Mouse (Mus musculus) thymus, postnatal 25 days (tissue): ENCODE results near the gene 4930558K02Rik.
A peak's percentile ranks its signal among the peaks of the same experiment; 100 is the strongest.

ENCODE experiments used
- DNase-seq: peaks from one replicate; pipeline ENCODE4 v3.0.0; 2022

Gene 4930558K02Rik

DNA sequence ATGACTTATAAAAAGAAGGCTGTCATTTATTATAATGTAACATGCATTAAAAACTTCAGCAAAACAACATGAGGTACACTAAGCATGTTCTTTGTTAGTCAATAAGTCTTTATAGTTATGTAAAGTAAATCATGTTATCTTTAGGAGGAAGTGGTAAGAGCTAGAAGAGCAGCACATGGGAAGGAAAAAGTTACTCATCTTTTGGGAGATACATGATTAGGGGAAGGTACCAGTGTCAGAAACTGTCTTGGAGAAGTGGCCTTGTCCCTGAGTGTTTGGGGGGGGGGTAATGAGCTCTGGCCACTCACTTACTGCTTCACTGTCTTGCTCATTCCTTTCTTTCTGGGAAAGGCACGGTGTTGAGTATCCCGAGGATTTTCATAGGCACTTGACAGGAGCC is 37.4 kb downstream of the 4930558K02Rik start:
- no peak for DNase-seq

- no peak for DNase-seq
These were observed 47.1 kb downstream of the 4930558K02Rik start for GRCm38 (mm10) chr1:161932286-161932685.

GRCm38 (mm10) chr1:161931817-161932216 is 47.6 kb downstream of the 4930558K02Rik start:
- no peak for DNase-seq

- no peak for DNase-seq
These were observed 48.1 kb downstream of the 4930558K02Rik start for GRCm38 (mm10) chr1:161931313-161931712.

DNA sequence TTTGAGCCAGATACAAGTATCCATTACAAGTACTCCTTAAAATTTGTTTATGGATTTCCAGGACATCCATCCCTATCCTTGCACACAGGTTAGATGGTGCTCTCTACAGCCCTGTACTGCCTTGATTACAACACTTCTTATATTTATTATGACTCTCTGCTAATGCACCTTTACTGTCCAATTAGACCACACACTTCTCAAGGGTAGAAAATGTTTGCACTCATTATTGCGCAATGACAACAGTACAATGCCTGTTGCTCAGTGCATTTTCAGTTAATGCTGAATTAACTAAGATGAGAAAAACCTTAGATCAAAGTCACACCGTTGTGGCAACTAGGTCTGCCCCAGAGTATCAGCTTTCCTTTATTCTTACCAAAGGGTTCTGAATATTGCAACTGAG is 51.5 kb downstream of the 4930558K02Rik start:
- no peak for DNase-seq

GRCm38 (mm10) chr1:161925281-161925805 is 54.1 kb downstream of the 4930558K02Rik start:
- DNase-seq, result no peak

- DNase-seq, result no peak
These were observed 55.1 kb downstream of the 4930558K02Rik start for GRCm38 (mm10) chr1:161924321-161924720.

DNA sequence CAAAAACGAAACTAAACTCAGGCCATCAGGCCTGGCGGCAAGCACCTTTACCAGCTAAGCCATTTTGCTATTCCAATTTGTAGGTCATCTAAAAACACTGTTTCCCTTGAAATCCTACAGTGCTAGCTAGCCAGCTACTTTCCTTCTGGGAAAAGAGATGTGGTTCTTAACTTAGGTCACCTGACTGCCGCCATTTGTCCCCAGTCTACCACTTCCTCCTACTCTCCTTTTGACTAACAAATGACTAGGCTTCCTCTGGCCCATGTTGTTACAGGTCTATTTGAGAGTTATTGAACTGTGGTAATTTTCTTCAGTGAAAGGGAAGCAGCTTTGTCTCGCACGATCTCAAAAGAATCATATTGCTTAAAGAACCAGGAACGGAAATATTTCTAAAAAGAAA is 57.5 kb downstream of the 4930558K02Rik start:
- DNase-seq, result no peak

DNA sequence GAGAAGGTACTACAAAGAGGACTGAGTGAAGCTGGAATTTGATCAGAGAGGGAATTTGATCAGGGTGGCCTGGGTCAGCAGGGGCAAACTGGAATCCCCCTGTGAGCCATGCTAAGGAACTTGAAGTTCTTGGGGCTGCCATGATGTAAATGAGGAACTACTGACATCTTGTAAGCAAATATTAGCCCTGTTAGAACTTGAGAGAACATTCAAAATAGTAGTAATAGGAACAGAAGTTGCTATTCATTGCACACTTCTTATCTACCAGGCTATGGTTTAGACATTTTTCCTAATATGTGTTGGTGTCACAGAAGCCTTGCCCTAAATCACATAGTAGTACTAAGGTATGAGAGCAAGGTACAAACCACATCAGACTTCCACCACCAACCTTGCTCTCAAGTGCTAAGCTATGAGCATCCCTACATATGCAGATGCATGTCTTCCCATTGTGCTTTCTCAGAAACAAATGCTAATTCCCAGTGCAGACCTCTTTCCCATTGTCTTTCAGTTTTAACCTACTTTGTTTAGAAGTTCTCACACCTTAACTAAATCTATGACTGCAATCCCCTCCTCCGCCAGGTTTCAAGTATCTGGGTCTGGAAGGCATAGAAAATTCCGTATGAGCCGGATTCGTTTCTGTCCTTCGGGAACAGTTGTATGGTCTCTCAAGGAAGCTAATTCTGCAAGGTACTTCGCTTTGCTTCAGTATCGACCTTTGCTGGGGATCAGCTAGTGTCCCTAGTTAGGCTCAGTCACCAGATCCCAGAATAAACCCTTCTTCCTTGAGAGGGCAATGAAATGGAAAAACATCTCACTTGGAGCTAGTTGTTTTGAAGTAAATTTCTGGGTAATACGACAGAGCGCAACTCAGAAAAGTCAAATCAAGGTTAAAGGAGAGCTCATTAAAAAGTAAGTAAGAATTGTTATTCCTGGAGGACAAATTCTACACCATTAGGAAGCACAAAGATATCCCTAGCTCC is 58.7 kb downstream of the 4930558K02Rik start:
- no peak for DNase-seq

- DNase-seq, result no peak
These were observed 59.8 kb downstream of the 4930558K02Rik start for GRCm38 (mm10) chr1:161919594-161919993.

- no peak for DNase-seq
These were observed 60.6 kb downstream of the 4930558K02Rik start for GRCm38 (mm10) chr1:161918682-161919372.

DNA sequence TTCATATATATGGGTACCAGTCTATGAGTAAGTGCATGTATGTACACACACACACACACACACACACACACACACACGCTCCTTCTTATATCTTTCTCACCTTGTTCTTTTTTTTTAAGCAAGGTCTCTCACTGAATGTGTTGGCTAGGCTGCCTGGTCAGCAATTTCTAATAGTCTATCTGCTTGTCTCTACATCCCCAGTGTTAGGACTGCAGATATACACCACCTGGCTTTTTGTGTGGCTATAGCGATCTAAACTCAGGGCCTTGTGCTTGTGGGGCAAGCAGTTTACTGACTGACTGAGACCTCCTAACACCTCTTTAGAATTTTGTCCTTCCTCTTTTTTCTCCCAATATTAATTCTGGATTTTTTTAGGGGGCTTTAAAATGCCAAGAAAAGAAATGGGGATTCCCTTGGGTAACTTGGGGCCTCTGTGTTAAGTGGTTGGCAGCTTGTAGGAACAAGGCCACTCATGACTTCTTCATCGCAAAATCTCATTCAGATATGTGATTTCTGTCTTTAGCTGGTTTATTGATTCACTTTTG is 61.4 kb downstream of the 4930558K02Rik start:
- no peak for DNase-seq

DNA sequence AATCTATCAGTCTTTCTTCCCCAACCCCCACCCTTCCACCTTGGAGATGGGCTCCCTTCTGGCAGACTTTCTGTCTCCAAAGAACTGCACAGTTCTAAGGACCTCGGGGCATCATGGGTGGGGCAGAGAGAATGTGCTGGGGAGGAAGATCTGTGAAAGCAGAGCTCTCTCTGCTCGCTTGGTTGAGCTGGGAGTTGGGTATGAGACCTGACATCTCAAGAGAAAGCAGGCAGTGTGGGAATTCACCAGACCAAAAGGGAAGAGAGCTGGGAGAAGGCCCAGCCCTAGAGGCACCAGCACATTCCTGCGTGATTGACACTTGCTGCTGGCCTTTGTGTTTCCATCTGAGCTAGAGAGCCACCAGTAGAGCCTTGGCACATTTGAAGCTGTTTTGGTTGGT is 63.4 kb downstream of the 4930558K02Rik start:
- no peak for DNase-seq

GRCm38 (mm10) chr1:161913648-161913984 is 65.8 kb downstream of the 4930558K02Rik start:
- no peak for DNase-seq

GRCm38 (mm10) chr1:161912940-161913647 is 66.3 kb downstream of the 4930558K02Rik start:
- no peak for DNase-seq

GRCm38 (mm10) chr1:161909074-161909473 is 70.4 kb downstream of the 4930558K02Rik start:
- DNase-seq, result no peak

- DNase-seq, result peak; percentile 8
These were observed 71.5 kb downstream of the 4930558K02Rik start for GRCm38 (mm10) chr1:161907795-161908457.

DNA sequence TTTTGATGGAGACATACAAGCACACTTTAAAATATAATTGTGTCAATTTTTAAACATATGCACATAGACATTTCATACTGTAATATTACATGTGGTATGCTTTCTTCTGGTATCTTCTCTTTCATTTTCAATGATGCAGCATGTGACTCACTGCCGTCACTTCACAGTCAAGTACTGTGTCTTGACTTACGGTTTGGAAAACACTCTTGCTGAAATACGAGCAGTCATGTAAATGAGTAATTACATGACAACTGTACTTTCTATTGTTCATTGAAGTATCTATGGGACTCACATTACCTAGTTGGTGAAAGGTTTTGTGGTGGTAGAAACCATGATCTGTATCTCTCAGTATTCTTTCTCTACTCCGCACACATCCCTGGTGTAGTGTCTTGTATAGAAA is 72.3 kb downstream of the 4930558K02Rik start:
- DNase-seq, result no peak

- no peak for DNase-seq
These were observed 76.6 kb downstream of the 4930558K02Rik start for GRCm38 (mm10) chr1:161902692-161903452.

DNA sequence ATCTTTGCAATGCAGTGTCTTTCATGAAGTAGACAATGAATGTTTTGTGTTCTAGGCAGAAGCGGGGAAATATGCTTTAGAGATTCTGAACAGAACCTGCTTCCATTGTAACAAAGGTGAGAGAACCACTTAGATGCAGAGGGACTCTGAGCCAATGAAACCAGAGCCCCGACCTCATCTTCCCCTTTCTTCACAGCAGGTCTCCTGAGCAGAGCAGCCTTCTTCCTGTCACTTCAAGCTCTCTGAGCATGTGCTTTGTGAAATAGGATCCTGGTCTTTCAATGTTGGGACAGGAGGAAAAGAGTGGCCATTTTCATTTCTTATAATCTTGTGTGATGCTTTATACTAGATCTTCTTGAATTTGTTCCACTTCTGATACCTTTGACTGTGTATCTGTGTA is 79.3 kb downstream of the 4930558K02Rik start:
- DNase-seq, result no peak

DNA sequence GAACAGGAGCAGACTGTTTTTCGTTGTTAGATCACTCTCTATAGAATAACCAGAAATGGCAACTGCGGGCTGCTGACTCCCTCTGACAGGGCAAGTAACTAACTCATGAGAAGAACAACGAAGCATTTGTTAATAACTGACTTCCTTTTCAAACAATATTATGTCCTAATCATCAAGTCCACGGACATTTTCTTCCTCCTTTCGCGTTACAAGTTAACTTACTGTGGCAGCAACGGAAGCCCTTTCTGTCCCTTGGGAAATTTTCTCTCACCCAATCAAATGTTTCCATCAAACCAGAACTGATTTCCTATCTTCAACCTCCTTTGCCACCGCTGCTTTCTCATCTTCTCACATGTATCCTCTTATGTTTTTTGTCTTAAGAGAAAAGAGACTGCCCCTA is 82.2 kb downstream of the 4930558K02Rik start:
- DNase-seq, result no peak
